Mouse (Mus musculus): ENCODE measurements around the gene Exosc5. TPM values are rescaled to one million over a fixed set of nuclear protein-coding genes. Genes with fewer than 3 reads are reported as not detected.

Gene Exosc5
- polyA plus RNA-seq, 1 experiment = 64.7 TPM

GRCm38 (mm10) chr7:25625594-25626250 lies 33.2 kb upstream of the Exosc5 start:
- no peak overlapping the region for H3K27ac ChIP-seq (ENCODE audit: insufficient read depth, low read depth, low read length)
- H3K27me3 ChIP-seq (ENCODE audit: control insufficient read depth, insufficient read depth, low read length) = no peaks in the 10 kb centered on the region
- H3K4me3 ChIP-seq (ENCODE audit: low read depth, low read length) = no peak overlapping the region
- WGBS = 84% methylated on average over 10 of the region's 10 CpGs
- peaks cover 42% of the 10 kb centered on the region for H3K36me3 ChIP-seq (ENCODE audit: control insufficient read depth, insufficient read depth, low read length)
- peaks cover 12% of the 10 kb centered on the region for H3K4me1 ChIP-seq (ENCODE audit: control insufficient read depth, insufficient read depth, insufficient read length, low read length)
- peak; percentile 39; the same call in 1 of the 2 replicates for TF ChIP-seq CTCF (IDR thresholded peaks at IDR 0.05; ENCODE audit: extremely low read depth, insufficient read length, insufficient replicate concordance, low read depth, low read length)
- no peak for TF ChIP-seq POLR2A (IDR thresholded peaks at IDR 0.05; ENCODE audit: low read depth, low read length)

GRCm38 (mm10) chr7:25626509-25627430 lies 32.2 kb upstream of the Exosc5 start, which contains the start of gene B3gnt8:
B3gnt8 (plus strand) TSS chr7:25626654.
- no peak for TF ChIP-seq POLR2A (IDR thresholded peaks at IDR 0.05; ENCODE audit: low read depth, low read length)
- TF ChIP-seq CTCF (IDR thresholded peaks at IDR 0.05; ENCODE audit: extremely low read depth, insufficient read length, insufficient replicate concordance, low read depth, low read length) = no peak
- H3K4me3 ChIP-seq (ENCODE audit: low read depth, low read length) = peak within 1 kb of the TSS; percentile 73
- peak within 1 kb of the TSS; percentile 17; the same call in 1 of the 2 replicates for H3K27ac ChIP-seq (ENCODE audit: insufficient read depth, low read depth, low read length)
- H3K27me3 ChIP-seq (ENCODE audit: control insufficient read depth, insufficient read depth, low read length) = no peaks in the 10 kb centered on the region
- H3K4me1 ChIP-seq (ENCODE audit: control insufficient read depth, insufficient read depth, insufficient read length, low read length) = peaks cover 12% of the 10 kb centered on the region
- WGBS = 6% methylated on average over 29 of the region's 29 CpGs
- peaks cover 35% of the 10 kb centered on the region for H3K36me3 ChIP-seq (ENCODE audit: control insufficient read depth, insufficient read depth, low read length)

GRCm38 (mm10) chr7:25627431-25628322 lies 31.3 kb upstream of the Exosc5 start:
- H3K27ac ChIP-seq (ENCODE audit: insufficient read depth, low read depth, low read length) = peak overlapping the region; percentile 14; the same call in 1 of the 2 replicates
- peaks cover 28% of the 10 kb centered on the region for H3K36me3 ChIP-seq (ENCODE audit: control insufficient read depth, insufficient read depth, low read length)
- H3K27me3 ChIP-seq (ENCODE audit: control insufficient read depth, insufficient read depth, low read length) = no peaks in the 10 kb centered on the region
- TF ChIP-seq POLR2A (IDR thresholded peaks at IDR 0.05; ENCODE audit: low read depth, low read length) = no peak
- TF ChIP-seq CTCF (IDR thresholded peaks at IDR 0.05; ENCODE audit: extremely low read depth, insufficient read length, insufficient replicate concordance, low read depth, low read length) = no peak
- peaks cover 12% of the 10 kb centered on the region for H3K4me1 ChIP-seq (ENCODE audit: control insufficient read depth, insufficient read depth, insufficient read length, low read length)
- peak overlapping the region; percentile 73 for H3K4me3 ChIP-seq (ENCODE audit: low read depth, low read length)
- 17% methylated on average over 38 of the region's 38 CpGs for WGBS

DNA sequence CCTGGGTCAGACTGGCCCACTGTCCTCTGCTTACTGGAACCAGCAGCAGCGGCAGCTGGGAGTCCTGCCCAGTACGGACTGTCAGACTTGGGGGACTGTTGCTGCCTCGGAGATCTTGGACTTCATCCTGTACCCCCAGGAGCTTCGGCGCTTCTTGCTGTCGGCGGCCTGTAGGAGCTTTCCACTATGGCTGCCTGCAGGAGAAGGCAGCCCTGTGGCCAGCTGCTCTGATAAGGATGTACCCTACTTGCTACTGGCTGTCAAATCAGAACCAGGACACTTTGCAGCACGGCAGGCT lies 30.7 kb upstream of the Exosc5 start:
- Histone ChIP-seq H3K4me3 (ENCODE audit: low read depth, low read length) (peak overlapping the region; percentile 73), H3K36me3 (ENCODE audit: control insufficient read depth, insufficient read depth, low read length) (peaks cover 26% of the 10 kb centered on the region), H3K4me1 (ENCODE audit: control insufficient read depth, insufficient read depth, insufficient read length, low read length) (peaks cover 17% of the 10 kb centered on the region), H3K27ac (ENCODE audit: insufficient read depth, low read depth, low read length) (no peak overlapping the region), H3K27me3 (ENCODE audit: control insufficient read depth, insufficient read depth, low read length) (no peaks in the 10 kb centered on the region)
- no peak for TF ChIP-seq CTCF (IDR thresholded peaks at IDR 0.05; ENCODE audit: extremely low read depth, insufficient read length, insufficient replicate concordance, low read depth, low read length)
- 73% methylated on average over 8 of the region's 8 CpGs for WGBS

DNA sequence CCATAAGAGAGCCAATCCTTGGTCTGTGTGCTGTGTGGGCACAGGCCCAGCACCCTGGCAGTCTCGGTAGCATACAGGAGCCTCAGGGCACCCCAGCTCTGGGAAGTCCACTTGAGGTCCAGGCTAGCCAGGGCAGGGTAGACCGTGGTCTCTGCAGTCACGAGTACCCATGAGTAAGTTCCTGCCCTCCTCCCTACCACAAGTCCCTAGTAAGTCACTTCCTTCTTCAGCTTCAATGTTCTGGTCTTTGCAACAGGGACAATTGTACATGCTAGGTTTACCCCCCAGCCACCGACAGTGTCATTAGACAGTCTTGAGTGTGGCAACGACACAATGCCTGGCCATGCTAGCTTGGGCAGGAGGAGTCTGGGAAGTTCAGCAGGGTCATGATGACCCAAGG lies 26.3 kb upstream of the Exosc5 start:
- TF ChIP-seq CTCF (IDR thresholded peaks at IDR 0.05; ENCODE audit: extremely low read depth, insufficient read length, insufficient replicate concordance, low read depth, low read length) = no peak
- Histone ChIP-seq H3K27ac (ENCODE audit: insufficient read depth, low read depth, low read length) (peak overlapping the region; percentile 40), H3K27me3 (ENCODE audit: control insufficient read depth, insufficient read depth, low read length) (no peaks in the 10 kb centered on the region), H3K36me3 (ENCODE audit: control insufficient read depth, insufficient read depth, low read length) (peaks cover 6% of the 10 kb centered on the region; the same call in 1 of the 2 replicates), H3K4me1 (ENCODE audit: control insufficient read depth, insufficient read depth, insufficient read length, low read length) (peaks cover 10% of the 10 kb centered on the region), H3K4me3 (ENCODE audit: low read depth, low read length) (no peak overlapping the region)
- 80% methylated on average over 5 of the region's 5 CpGs for WGBS

DNA sequence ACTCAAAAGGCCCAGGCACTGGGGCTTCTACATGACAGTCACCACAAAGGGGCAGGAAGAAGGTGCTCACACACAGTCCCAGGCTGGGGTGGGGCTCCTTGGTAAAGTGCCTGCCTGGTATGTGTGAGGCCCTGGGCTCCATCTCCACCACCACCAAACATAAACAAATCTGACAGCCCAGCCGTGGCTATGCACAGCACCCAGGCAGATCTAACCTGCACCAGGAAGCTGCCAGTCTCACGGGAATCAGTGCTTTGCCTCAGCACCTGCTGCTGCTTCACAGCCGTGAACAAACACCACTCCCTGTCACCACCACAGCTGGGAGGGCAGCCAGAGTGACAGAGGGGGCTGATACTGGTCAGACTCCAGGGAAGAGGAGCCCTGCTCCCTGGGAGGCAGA lies 22.6 kb upstream of the Exosc5 start:
- Histone ChIP-seq H3K4me3 (ENCODE audit: low read depth, low read length) (no peak overlapping the region), H3K27ac (ENCODE audit: insufficient read depth, low read depth, low read length) (no peak overlapping the region), H3K36me3 (ENCODE audit: control insufficient read depth, insufficient read depth, low read length) (peaks cover 6% of the 10 kb centered on the region; the same call in 1 of the 2 replicates), H3K4me1 (ENCODE audit: control insufficient read depth, insufficient read depth, insufficient read length, low read length) (peaks cover 9% of the 10 kb centered on the region), H3K27me3 (ENCODE audit: control insufficient read depth, insufficient read depth, low read length) (no peaks in the 10 kb centered on the region)
- 18% methylated on average over 3 of the region's 3 CpGs for WGBS
- no peak for TF ChIP-seq POLR2A (IDR thresholded peaks at IDR 0.05; ENCODE audit: low read depth, low read length)
- TF ChIP-seq CTCF (IDR thresholded peaks at IDR 0.05; ENCODE audit: extremely low read depth, insufficient read length, insufficient replicate concordance, low read depth, low read length) = no peak
